Mouse (Mus musculus): ENCODE results near the gene Slc39a11. TPM values are rescaled to one million over a fixed set of nuclear protein-coding genes. Genes with fewer than 3 reads are reported as not detected.

Slc39a11 gene
- polyA plus RNA-seq, 1 experiment from 2014 or later: 18.6 TPM

- no peaks in the 10 kb centered on the region for H3K36me3 ChIP-seq (ENCODE audit: control insufficient read depth, insufficient read depth, low read length)
- H3K9ac ChIP-seq (replicated peaks; ENCODE audit: low read depth, low read length): peak overlapping the region; percentile 49
- WGBS: 9% methylated on average over 34 of the region's 34 CpGs
- H3K9me3 ChIP-seq (ENCODE audit: control insufficient read depth, low read depth, low read length): no peaks in the 10 kb centered on the region
- H3K27me3 ChIP-seq (ENCODE audit: control insufficient read depth, insufficient read depth, low read length): no peaks in the 10 kb centered on the region
- H3K4me2 ChIP-seq (replicated peaks; ENCODE audit: low read depth, low read length): peak overlapping the region; percentile 65
- H3K27ac ChIP-seq (ENCODE audit: low read length): no peak overlapping the region
- ATAC-seq (ENCODE audit: insufficient number of reproducible peaks, insufficient read depth, low FRiP score, low read depth): peak; percentile 89; the same call in 1 of the 2 replicates
- no peaks in the 10 kb centered on the region; the same call in 1 of the 2 replicates for H3K4me1 ChIP-seq (ENCODE audit: control insufficient read depth, insufficient read depth, low read length)
- peak overlapping the region; percentile 41 for H3K4me3 ChIP-seq (ENCODE audit: low read depth, low read length)
Observed at GRCm38 (mm10) chr11:113565006-113565995, 84.6 kb downstream of the Slc39a11 start.

- 89% methylated on average over 8 of the region's 8 CpGs for WGBS
- Histone ChIP-seq H3K27me3 (ENCODE audit: control insufficient read depth, insufficient read depth, low read length) (no peaks in the 10 kb centered on the region), H3K27ac (ENCODE audit: low read length) (no peak overlapping the region), H3K9me3 (ENCODE audit: control insufficient read depth, low read depth, low read length) (no peaks in the 10 kb centered on the region), H3K9ac (replicated peaks; ENCODE audit: low read depth, low read length) (no peak overlapping the region), H3K36me3 (ENCODE audit: control insufficient read depth, insufficient read depth, low read length) (no peaks in the 10 kb centered on the region), H3K4me1 (ENCODE audit: control insufficient read depth, insufficient read depth, low read length) (no peaks in the 10 kb centered on the region; the same call in 1 of the 2 replicates), H3K4me2 (replicated peaks; ENCODE audit: low read depth, low read length) (no peak overlapping the region), H3K4me3 (ENCODE audit: low read depth, low read length) (no peak overlapping the region)
- ATAC-seq (ENCODE audit: insufficient number of reproducible peaks, insufficient read depth, low FRiP score, low read depth): no peak
Observed at GRCm38 (mm10) chr11:113562326-113562725, 87.6 kb downstream of the Slc39a11 start.

GRCm38 (mm10) chr11:113560150-113560549 is 89.7 kb downstream of the Slc39a11 start:
- no peak for ATAC-seq (ENCODE audit: insufficient number of reproducible peaks, insufficient read depth, low FRiP score, low read depth)
- H3K4me3 ChIP-seq (ENCODE audit: low read depth, low read length): no peak overlapping the region
- no peaks in the 10 kb centered on the region for H3K27me3 ChIP-seq (ENCODE audit: control insufficient read depth, insufficient read depth, low read length)
- no peaks in the 10 kb centered on the region for H3K4me1 ChIP-seq (ENCODE audit: control insufficient read depth, insufficient read depth, low read length)
- H3K4me2 ChIP-seq (replicated peaks; ENCODE audit: low read depth, low read length): no peak overlapping the region
- 65% methylated on average over 4 of the region's 4 CpGs for WGBS
- H3K9ac ChIP-seq (replicated peaks; ENCODE audit: low read depth, low read length): no peak overlapping the region
- no peak overlapping the region for H3K27ac ChIP-seq (ENCODE audit: low read length)
- no peaks in the 10 kb centered on the region for H3K9me3 ChIP-seq (ENCODE audit: control insufficient read depth, low read depth, low read length)
- H3K36me3 ChIP-seq (ENCODE audit: control insufficient read depth, insufficient read depth, low read length): no peaks in the 10 kb centered on the region

- H3K27ac ChIP-seq (ENCODE audit: low read length): no peak overlapping the region
- WGBS: 70% methylated on average over 12 of the region's 12 CpGs
- ATAC-seq (ENCODE audit: insufficient number of reproducible peaks, insufficient read depth, low FRiP score, low read depth): no peak
Observed at GRCm38 (mm10) chr11:113558505-113558904, 91.4 kb downstream of the Slc39a11 start.

GRCm38 (mm10) chr11:113556142-113556541 is 93.7 kb downstream of the Slc39a11 start:
- Histone ChIP-seq H3K27me3 (ENCODE audit: control insufficient read depth, insufficient read depth, low read length) (no peaks in the 10 kb centered on the region), H3K9me3 (ENCODE audit: control insufficient read depth, low read depth, low read length) (no peaks in the 10 kb centered on the region), H3K9ac (replicated peaks; ENCODE audit: low read depth, low read length) (no peak overlapping the region), H3K4me1 (ENCODE audit: control insufficient read depth, insufficient read depth, low read length) (no peaks in the 10 kb centered on the region), H3K27ac (ENCODE audit: low read length) (no peak overlapping the region), H3K4me2 (replicated peaks; ENCODE audit: low read depth, low read length) (no peak overlapping the region), H3K36me3 (ENCODE audit: control insufficient read depth, insufficient read depth, low read length) (no peaks in the 10 kb centered on the region), H3K4me3 (ENCODE audit: low read depth, low read length) (no peak overlapping the region)
- peak; percentile 38 for ATAC-seq (ENCODE audit: insufficient number of reproducible peaks, insufficient read depth, low FRiP score, low read depth)
- WGBS: 72% methylated on average over 12 of the region's 12 CpGs

More at GRCm38 (mm10) chr11:113558505-113558904, 91.4 kb downstream of the Slc39a11 start:
- Histone ChIP-seq H3K27me3 (ENCODE audit: control insufficient read depth, insufficient read depth, low read length) (no peaks in the 10 kb centered on the region), H3K4me1 (ENCODE audit: control insufficient read depth, insufficient read depth, low read length) (no peaks in the 10 kb centered on the region), H3K9ac (replicated peaks; ENCODE audit: low read depth, low read length) (no peak overlapping the region), H3K36me3 (ENCODE audit: control insufficient read depth, insufficient read depth, low read length) (no peaks in the 10 kb centered on the region), H3K4me2 (replicated peaks; ENCODE audit: low read depth, low read length) (no peak overlapping the region), H3K4me3 (ENCODE audit: low read depth, low read length) (no peak overlapping the region), H3K9me3 (ENCODE audit: control insufficient read depth, low read depth, low read length) (no peaks in the 10 kb centered on the region)

GRCm38 (mm10) chr11:113554701-113555360 is 95.0 kb downstream of the Slc39a11 start:
- Histone ChIP-seq H3K27ac (ENCODE audit: low read length) (no peak overlapping the region), H3K4me1 (ENCODE audit: control insufficient read depth, insufficient read depth, low read length) (no peaks in the 10 kb centered on the region), H3K27me3 (ENCODE audit: control insufficient read depth, insufficient read depth, low read length) (no peaks in the 10 kb centered on the region), H3K9ac (replicated peaks; ENCODE audit: low read depth, low read length) (no peak overlapping the region), H3K36me3 (ENCODE audit: control insufficient read depth, insufficient read depth, low read length) (no peaks in the 10 kb centered on the region), H3K4me3 (ENCODE audit: low read depth, low read length) (no peak overlapping the region), H3K9me3 (ENCODE audit: control insufficient read depth, low read depth, low read length) (no peaks in the 10 kb centered on the region), H3K4me2 (replicated peaks; ENCODE audit: low read depth, low read length) (no peak overlapping the region)
- ATAC-seq (ENCODE audit: insufficient number of reproducible peaks, insufficient read depth, low FRiP score, low read depth): no peak
- 87% methylated on average over 7 of the region's 7 CpGs for WGBS

GRCm38 (mm10) chr11:113554194-113554593 is 95.7 kb downstream of the Slc39a11 start:
- Histone ChIP-seq H3K9ac (replicated peaks; ENCODE audit: low read depth, low read length) (no peak overlapping the region), H3K9me3 (ENCODE audit: control insufficient read depth, low read depth, low read length) (no peaks in the 10 kb centered on the region), H3K36me3 (ENCODE audit: control insufficient read depth, insufficient read depth, low read length) (no peaks in the 10 kb centered on the region), H3K27ac (ENCODE audit: low read length) (no peak overlapping the region), H3K4me1 (ENCODE audit: control insufficient read depth, insufficient read depth, low read length) (no peaks in the 10 kb centered on the region), H3K27me3 (ENCODE audit: control insufficient read depth, insufficient read depth, low read length) (no peaks in the 10 kb centered on the region), H3K4me2 (replicated peaks; ENCODE audit: low read depth, low read length) (no peak overlapping the region), H3K4me3 (ENCODE audit: low read depth, low read length) (no peak overlapping the region)
- WGBS: 84% methylated on average over 7 of the region's 7 CpGs
- ATAC-seq (ENCODE audit: insufficient number of reproducible peaks, insufficient read depth, low FRiP score, low read depth): no peak

GRCm38 (mm10) chr11:113553605-113554004 is 96.3 kb downstream of the Slc39a11 start:
- Histone ChIP-seq H3K4me1 (ENCODE audit: control insufficient read depth, insufficient read depth, low read length) (no peaks in the 10 kb centered on the region), H3K4me2 (replicated peaks; ENCODE audit: low read depth, low read length) (no peak overlapping the region), H3K9me3 (ENCODE audit: control insufficient read depth, low read depth, low read length) (no peaks in the 10 kb centered on the region), H3K9ac (replicated peaks; ENCODE audit: low read depth, low read length) (no peak overlapping the region), H3K27ac (ENCODE audit: low read length) (no peak overlapping the region), H3K27me3 (ENCODE audit: control insufficient read depth, insufficient read depth, low read length) (no peaks in the 10 kb centered on the region), H3K4me3 (ENCODE audit: low read depth, low read length) (no peak overlapping the region), H3K36me3 (ENCODE audit: control insufficient read depth, insufficient read depth, low read length) (no peaks in the 10 kb centered on the region)
- WGBS: 76% methylated on average over 13 of the region's 13 CpGs
- ATAC-seq (ENCODE audit: insufficient number of reproducible peaks, insufficient read depth, low FRiP score, low read depth): no peak
